Mouse (Mus musculus) lung, embryonic 15.5 days (tissue): ENCODE measurements at regions not wholly inside any gene's neighbourhood (a gene's known extent, or its start where the extent isn't known, plus 50 kb on each side); places are given as distances from the start of the nearest gene placed in this dataset.

ENCODE experiments used
- ATAC-seq: fragments of 200-750 bp; cut with Nextera tagmentation; 2 replicates; pipeline ENCODE4 v1.8.0; 2017; ENCODE audit warnings: moderate number of reproducible peaks, borderline replicate concordance; ENCODE audit not compliant: low FRiP score, low TSS enrichment; ENCODE audit errors: extremely low read depth
- H3K27ac ChIP-seq: fragments of 300-500 bp; sonication (generic); 2 replicates; pipeline ENCODE4 v1.5.1; 2015; ENCODE audit warnings: moderate library complexity, mild to moderate bottlenecking, inconsistent platforms
- H3K27me3 ChIP-seq: fragments of 300-500 bp; sonication (generic); 2 replicates; pipeline ENCODE4 v1.6.1; 2015; ENCODE audit warnings: inconsistent platforms
- H3K36me3 ChIP-seq: fragments of 300-500 bp; sonication (generic); 2 replicates; pipeline ENCODE4 v1.6.1; 2015; ENCODE audit warnings: inconsistent platforms
- H3K4me1 ChIP-seq: fragments of 300-500 bp; sonication (generic); 2 replicates; pipeline ENCODE4 v1.6.1; 2015; ENCODE audit warnings: inconsistent platforms
- H3K4me2 ChIP-seq: fragments of 300-500 bp; sonication (generic); 2 replicates; pipeline ENCODE4 v1.6.1; 2015; ENCODE audit warnings: inconsistent platforms, mild to moderate bottlenecking, moderate library complexity
- H3K4me3 ChIP-seq: fragments of 300-500 bp; sonication (generic); 2 replicates; pipeline ENCODE4 v1.5.1; 2015; ENCODE audit warnings: mild to moderate bottlenecking, inconsistent platforms
- H3K9ac ChIP-seq: fragments of 300-500 bp; sonication (generic); 2 replicates; pipeline ENCODE4 v1.6.1; 2015; ENCODE audit warnings: inconsistent platforms
- H3K9me3 ChIP-seq: fragments of 300-500 bp; sonication (generic); 2 replicates; pipeline ENCODE4 v1.6.1; 2016; ENCODE audit warnings: inconsistent platforms
- WGBS: fragments of 180-500 bp; shearing (Covaris S2); methylation state at CpG from one replicate; pipeline ENCODE4 v1.1.7; 2015; 5-methylcytosine and 5-hydroxymethylcytosine counted together

DNA sequence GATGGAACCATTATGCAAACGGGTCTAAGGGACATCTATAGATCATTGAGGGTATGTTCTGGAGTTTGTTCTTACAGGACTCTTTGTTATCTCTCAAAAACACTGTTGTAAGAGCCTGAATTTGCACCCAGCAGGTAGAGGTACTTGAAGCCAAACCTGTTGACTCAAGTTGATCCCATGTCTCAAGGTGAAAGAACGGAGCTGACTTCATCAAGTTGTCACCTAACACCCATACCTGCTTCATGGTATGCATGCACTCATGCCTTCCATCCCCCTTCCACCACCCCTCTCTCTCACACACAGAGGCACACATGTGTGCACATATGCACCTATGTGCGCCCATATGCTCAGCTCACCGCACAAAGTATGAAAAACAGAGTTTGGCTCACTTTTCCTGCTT lies 189.0 kb downstream of the Ttll7 start:
- H3K27me3 ChIP-seq: no peaks in the 10 kb centered on the region
- no peaks in the 10 kb centered on the region for H3K9me3 ChIP-seq
- H3K4me2 ChIP-seq: no peak overlapping the region
- no peak for ATAC-seq
- no peak overlapping the region for H3K27ac ChIP-seq
- H3K4me3 ChIP-seq: no peak overlapping the region
- no peaks in the 10 kb centered on the region for H3K36me3 ChIP-seq
- WGBS: 77% methylated on average over 4 of the region's 4 CpGs
- 0 out of 2 replicates have a peak, but pooled peaks cover 1% of the 10 kb centered on the region for H3K4me1 ChIP-seq
- H3K9ac ChIP-seq: no peak overlapping the region

DNA sequence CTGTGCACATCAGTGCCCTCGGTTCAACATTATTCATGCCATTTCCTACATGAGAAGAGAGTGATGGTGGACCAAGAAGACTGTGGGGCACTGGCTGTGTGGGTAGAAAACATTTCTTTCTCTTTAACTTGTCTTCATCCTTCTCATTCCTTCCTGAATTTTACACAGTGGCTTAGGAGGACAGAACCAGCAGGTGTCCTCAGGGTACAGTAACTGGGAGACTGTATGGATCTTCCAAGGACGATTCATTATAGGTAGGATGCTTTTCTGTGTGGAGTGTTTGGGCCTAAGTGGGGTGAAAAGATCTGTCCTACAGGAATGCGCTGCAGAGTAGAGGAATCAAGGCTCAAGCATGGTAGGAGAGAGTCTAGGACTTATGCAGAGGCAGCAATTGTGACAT lies 190.7 kb downstream of the Ttll7 start:
- Histone ChIP-seq H3K27ac (no peak overlapping the region), H3K9me3 (no peaks in the 10 kb centered on the region), H3K4me2 (no peak overlapping the region), H3K4me1 (0 out of 2 replicates have a peak, but pooled peaks cover 4% of the 10 kb centered on the region), H3K27me3 (no peaks in the 10 kb centered on the region), H3K9ac (no peak overlapping the region), H3K4me3 (no peak overlapping the region), H3K36me3 (no peaks in the 10 kb centered on the region)
- WGBS: 80% methylated on average over 3 of the region's 3 CpGs
- no peak for ATAC-seq

GRCm38 (mm10) chr3:147046634-147047033 lies 194.5 kb downstream of the Ttll7 start:
- 49% methylated on average over 2 of the region's 2 CpGs for WGBS
- no peaks in the 10 kb centered on the region for H3K27me3 ChIP-seq
- H3K4me2 ChIP-seq: no peak overlapping the region
- H3K9me3 ChIP-seq: 0 out of 2 replicates have a peak, but pooled peaks cover 2% of the 10 kb centered on the region
- peak; percentile 75; the same call in 1 of the 2 replicates for ATAC-seq
- H3K4me1 ChIP-seq: 0 out of 2 replicates have a peak, but pooled peaks cover 4% of the 10 kb centered on the region
- H3K27ac ChIP-seq: 0 out of 2 replicates have a peak overlapping the region, but pooled peaks have one; percentile 15
- no peaks in the 10 kb centered on the region for H3K36me3 ChIP-seq
- no peak overlapping the region for H3K4me3 ChIP-seq
- no peak overlapping the region for H3K9ac ChIP-seq

DNA sequence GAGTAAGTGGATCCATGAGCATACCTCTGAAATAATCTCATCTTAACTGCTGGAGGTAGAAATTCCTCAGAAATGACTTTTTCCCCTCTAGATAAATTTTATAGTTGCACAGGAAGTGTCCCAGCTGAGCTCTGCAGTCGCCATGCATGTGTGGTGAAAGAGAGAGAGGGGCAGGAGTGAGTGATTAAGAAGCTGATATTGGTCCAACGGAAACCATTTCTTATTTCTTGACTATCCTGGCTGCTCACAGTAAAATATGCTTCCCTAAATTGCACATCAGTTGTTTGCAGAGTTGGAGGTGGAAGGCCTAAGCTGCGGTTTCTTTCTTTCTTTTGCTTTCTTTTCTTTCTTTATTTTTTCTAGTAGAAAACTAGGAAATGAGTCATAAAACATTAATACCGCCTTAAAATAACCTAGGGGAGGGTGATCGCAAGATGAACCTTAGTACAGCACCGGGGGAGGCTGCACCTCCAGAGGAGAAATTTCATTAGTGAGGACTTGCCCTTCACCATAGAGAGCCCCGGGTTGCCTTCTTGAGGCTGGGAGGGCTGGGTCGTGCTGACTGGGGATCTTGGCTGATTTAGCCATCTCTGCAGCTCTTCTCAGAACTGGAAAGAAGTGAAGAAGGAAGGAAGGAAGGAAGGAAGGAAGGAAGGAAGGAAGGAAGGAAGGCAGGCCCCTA lies 202.1 kb downstream of the Ttll7 start:
- H3K27ac ChIP-seq: no peak overlapping the region
- no peak overlapping the region for H3K9ac ChIP-seq
- 0 out of 2 replicates have a peak, but pooled peaks cover 2% of the 10 kb centered on the region for H3K9me3 ChIP-seq
- no peaks in the 10 kb centered on the region for H3K4me1 ChIP-seq
- no peaks in the 10 kb centered on the region for H3K36me3 ChIP-seq
- no peaks in the 10 kb centered on the region for H3K27me3 ChIP-seq
- 68% methylated on average over 8 of the region's 8 CpGs for WGBS
- no peak for ATAC-seq
- no peak overlapping the region for H3K4me3 ChIP-seq
- H3K4me2 ChIP-seq: no peak overlapping the region

- H3K9ac ChIP-seq: no peak overlapping the region
Observed at GRCm38 (mm10) chr3:147057874-147058273, 205.7 kb downstream of the Ttll7 start.

DNA sequence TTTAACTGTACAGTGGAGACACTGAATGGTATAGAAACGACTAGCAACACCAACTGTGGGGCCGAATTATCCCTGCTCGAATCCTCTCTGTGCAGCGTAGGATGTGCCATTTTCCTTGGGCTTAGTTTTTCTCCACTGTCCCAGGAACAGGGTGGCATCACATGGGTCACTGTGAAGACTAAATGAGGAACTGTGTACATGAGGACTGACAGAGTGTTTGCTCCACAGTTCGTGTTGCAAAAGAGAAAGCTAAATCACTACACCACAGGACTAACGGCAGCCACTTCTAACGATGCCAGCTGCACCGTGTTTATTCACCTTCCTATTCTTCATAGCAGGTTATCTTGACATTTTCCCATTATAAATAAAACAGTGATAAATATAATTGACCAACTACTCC lies 208.5 kb downstream of the Ttll7 start:
- H3K4me1 ChIP-seq: peaks cover 8% of the 10 kb centered on the region
- H3K4me3 ChIP-seq: no peak overlapping the region
- H3K36me3 ChIP-seq: no peaks in the 10 kb centered on the region
- 82% methylated on average over 8 of the region's 8 CpGs for WGBS
- no peaks in the 10 kb centered on the region for H3K9me3 ChIP-seq
- no peaks in the 10 kb centered on the region for H3K27me3 ChIP-seq
- no peak for ATAC-seq
- no peak overlapping the region for H3K27ac ChIP-seq
- H3K9ac ChIP-seq: no peak overlapping the region
- H3K4me2 ChIP-seq: no peak overlapping the region

More at GRCm38 (mm10) chr3:147057874-147058273, 205.7 kb downstream of the Ttll7 start:
- Histone ChIP-seq H3K4me3 (no peak overlapping the region), H3K9me3 (no peaks in the 10 kb centered on the region), H3K27me3 (no peaks in the 10 kb centered on the region), H3K27ac (no peak overlapping the region), H3K4me1 (no peaks in the 10 kb centered on the region), H3K36me3 (no peaks in the 10 kb centered on the region), H3K4me2 (no peak overlapping the region)
- WGBS: 34% methylated on average over 3 of the region's 3 CpGs
- ATAC-seq: no peak

DNA sequence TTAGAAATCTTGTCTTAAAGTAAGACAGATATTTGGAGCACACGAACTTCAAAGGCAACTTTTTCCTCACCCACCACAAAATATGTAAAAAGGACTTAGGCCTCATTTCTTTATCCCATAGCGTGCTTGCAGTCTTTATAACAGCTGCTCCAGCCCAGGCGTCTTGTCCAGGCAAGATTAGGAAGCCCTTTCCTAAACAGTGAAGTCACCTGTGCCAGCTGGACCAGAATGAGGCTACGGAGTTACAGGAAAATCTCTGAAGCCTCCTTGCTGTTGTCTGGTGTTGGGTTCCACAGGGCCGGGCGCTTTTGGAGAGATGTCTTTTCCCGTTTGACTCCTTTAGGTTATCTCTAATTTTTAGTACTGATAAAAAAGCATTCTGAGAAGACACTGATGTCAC lies 210.3 kb downstream of the Ttll7 start:
- no peaks in the 10 kb centered on the region for H3K9me3 ChIP-seq
- 72% methylated on average over 7 of the region's 7 CpGs for WGBS
- no peak overlapping the region for H3K4me3 ChIP-seq
- H3K27me3 ChIP-seq: no peaks in the 10 kb centered on the region
- H3K4me2 ChIP-seq: no peak overlapping the region
- no peak for ATAC-seq
- peaks cover 8% of the 10 kb centered on the region for H3K4me1 ChIP-seq
- no peak overlapping the region for H3K27ac ChIP-seq
- H3K9ac ChIP-seq: no peak overlapping the region
- H3K36me3 ChIP-seq: no peaks in the 10 kb centered on the region

- H3K27me3 ChIP-seq: no peaks in the 10 kb centered on the region
- H3K4me2 ChIP-seq: peak overlapping the region; percentile 20; the same call in 1 of the 2 replicates
- H3K27ac ChIP-seq: peak overlapping the region; percentile 63; the same call in 1 of the 2 replicates
- H3K9me3 ChIP-seq: no peaks in the 10 kb centered on the region
- peak; percentile 93 for ATAC-seq
- peaks cover 8% of the 10 kb centered on the region for H3K4me1 ChIP-seq
- H3K9ac ChIP-seq: no peak overlapping the region
- no peak overlapping the region for H3K4me3 ChIP-seq
- WGBS: 42% methylated on average over 16 of the region's 16 CpGs
- H3K36me3 ChIP-seq: no peaks in the 10 kb centered on the region
Observed at GRCm38 (mm10) chr3:147063578-147064442, 211.6 kb downstream of the Ttll7 start.

GRCm38 (mm10) chr3:147064443-147064868 lies 212.3 kb downstream of the Ttll7 start:
- H3K27me3 ChIP-seq: no peaks in the 10 kb centered on the region
- H3K4me1 ChIP-seq: peaks cover 8% of the 10 kb centered on the region
- no peaks in the 10 kb centered on the region for H3K36me3 ChIP-seq
- peak overlapping the region; percentile 13; the same call in 1 of the 2 replicates for H3K27ac ChIP-seq
- 53% methylated on average over 3 of the region's 3 CpGs for WGBS
- no peak overlapping the region for H3K9ac ChIP-seq
- ATAC-seq: no peak
- H3K9me3 ChIP-seq: no peaks in the 10 kb centered on the region
- H3K4me3 ChIP-seq: no peak overlapping the region
- H3K4me2 ChIP-seq: no peak overlapping the region

- 78% methylated on average over 2 of the region's 2 CpGs for WGBS
- H3K4me2 ChIP-seq: no peak overlapping the region
- no peaks in the 10 kb centered on the region for H3K36me3 ChIP-seq
- ATAC-seq: no peak
- no peaks in the 10 kb centered on the region for H3K9me3 ChIP-seq
- no peaks in the 10 kb centered on the region for H3K27me3 ChIP-seq
- H3K4me1 ChIP-seq: no peaks in the 10 kb centered on the region
- H3K9ac ChIP-seq: no peak overlapping the region
- H3K27ac ChIP-seq: no peak overlapping the region
- H3K4me3 ChIP-seq: no peak overlapping the region
Observed at GRCm38 (mm10) chr3:147070972-147071371, 218.8 kb downstream of the Ttll7 start.

DNA sequence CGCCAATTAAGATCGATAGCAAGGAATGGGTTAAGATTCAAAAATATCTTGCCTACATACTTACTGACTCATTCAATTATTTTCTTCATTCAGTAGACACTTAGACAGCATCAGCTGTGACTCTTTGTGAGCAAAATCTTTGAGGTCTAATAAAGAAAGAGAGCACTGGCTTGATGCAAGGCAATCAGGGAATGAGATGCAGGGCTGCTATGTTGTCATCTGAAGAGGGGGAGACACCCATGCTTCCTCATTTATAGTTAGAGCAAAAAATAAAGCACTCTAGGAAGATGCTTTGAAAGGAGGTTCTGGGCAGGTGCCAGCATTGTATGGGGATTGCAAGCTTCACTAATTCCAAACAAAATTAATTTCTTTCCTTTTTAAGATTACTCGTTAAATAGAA lies 228.0 kb downstream of the Ttll7 start:
- no peaks in the 10 kb centered on the region for H3K36me3 ChIP-seq
- no peak overlapping the region for H3K4me2 ChIP-seq
- H3K4me3 ChIP-seq: no peak overlapping the region
- H3K27ac ChIP-seq: no peak overlapping the region
- no peaks in the 10 kb centered on the region for H3K27me3 ChIP-seq
- 79% methylated on average over 3 of the region's 3 CpGs for WGBS
- H3K9ac ChIP-seq: no peak overlapping the region
- no peak for ATAC-seq
- H3K9me3 ChIP-seq: no peaks in the 10 kb centered on the region
- H3K4me1 ChIP-seq: no peaks in the 10 kb centered on the region
